Mouse (Mus musculus): ENCODE results near the gene Grik4. TPM values are rescaled to one million over a fixed set of nuclear protein-coding genes. Genes with fewer than 3 reads are reported as not detected.

Grik4 gene
- polyA plus RNA-seq, 1 experiment = 0.35 TPM

DNA sequence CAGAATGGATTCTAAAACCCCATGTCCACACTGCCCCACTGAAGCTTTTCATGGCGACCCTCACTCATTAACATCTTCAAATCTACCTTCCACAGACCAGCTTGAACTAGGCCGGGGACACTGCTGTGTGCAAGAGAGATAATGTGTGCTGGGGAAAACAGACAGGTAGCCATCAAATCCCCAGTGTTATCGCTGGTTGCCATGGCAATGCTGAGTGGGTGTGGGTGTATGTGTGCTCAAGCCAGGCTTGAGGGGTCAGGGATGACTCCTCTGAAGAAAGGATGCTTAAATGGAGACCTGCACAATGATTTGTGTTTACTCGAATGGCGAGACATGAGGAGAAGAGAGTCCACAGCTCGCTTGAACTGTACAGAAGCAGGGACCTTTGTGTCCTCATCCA, 112.7 kb downstream of the Grik4 start:
- Histone ChIP-seq H3K4me3 (ENCODE audit: low read depth, low read length) (no peak overlapping the region), H3K27me3 (ENCODE audit: control insufficient read depth, insufficient read depth, low read length) (no peaks in the 10 kb centered on the region), H3K4me1 (ENCODE audit: control insufficient read depth, insufficient read depth, insufficient read length, low read length) (no peaks in the 10 kb centered on the region), H3K36me3 (ENCODE audit: control insufficient read depth, insufficient read depth, low read length) (no peaks in the 10 kb centered on the region), H3K27ac (ENCODE audit: insufficient read depth, low read depth, low read length) (no peak overlapping the region)
- 69% methylated on average over 6 of the region's 6 CpGs for WGBS
- no peak for TF ChIP-seq CTCF (IDR thresholded peaks at IDR 0.05; ENCODE audit: extremely low read depth, insufficient read length, insufficient replicate concordance, low read depth, low read length)
- TF ChIP-seq POLR2A (IDR thresholded peaks at IDR 0.05; ENCODE audit: low read depth, low read length) = no peak

DNA sequence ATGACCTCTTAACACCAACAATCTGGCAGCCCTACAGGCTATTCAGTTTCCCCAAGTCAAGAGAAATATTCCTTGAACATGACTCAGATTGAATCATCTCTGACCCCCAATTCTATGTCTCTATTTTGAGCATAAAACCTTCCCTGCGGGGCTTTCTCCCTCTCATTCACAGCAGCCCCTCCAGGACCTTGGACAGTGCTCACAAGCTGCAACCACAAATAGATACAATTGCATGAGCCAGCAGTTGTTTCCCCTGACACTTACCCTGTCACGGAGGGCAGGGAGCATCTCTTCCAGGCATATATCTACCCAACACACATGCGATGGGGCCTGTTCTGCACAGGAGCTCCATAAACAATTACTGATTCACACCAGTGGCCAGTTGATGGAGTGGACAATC, 125.0 kb downstream of the Grik4 start:
- Histone ChIP-seq H3K36me3 (ENCODE audit: control insufficient read depth, insufficient read depth, low read length) (no peaks in the 10 kb centered on the region), H3K4me1 (ENCODE audit: control insufficient read depth, insufficient read depth, insufficient read length, low read length) (no peaks in the 10 kb centered on the region), H3K4me3 (ENCODE audit: low read depth, low read length) (no peak overlapping the region), H3K27ac (ENCODE audit: insufficient read depth, low read depth, low read length) (no peak overlapping the region), H3K27me3 (ENCODE audit: control insufficient read depth, insufficient read depth, low read length) (no peaks in the 10 kb centered on the region)
- TF ChIP-seq POLR2A (IDR thresholded peaks at IDR 0.05; ENCODE audit: low read depth, low read length) = no peak
- TF ChIP-seq CTCF (IDR thresholded peaks at IDR 0.05; ENCODE audit: extremely low read depth, insufficient read length, insufficient replicate concordance, low read depth, low read length) = no peak
- 67% methylated on average over 3 of the region's 3 CpGs for WGBS

DNA sequence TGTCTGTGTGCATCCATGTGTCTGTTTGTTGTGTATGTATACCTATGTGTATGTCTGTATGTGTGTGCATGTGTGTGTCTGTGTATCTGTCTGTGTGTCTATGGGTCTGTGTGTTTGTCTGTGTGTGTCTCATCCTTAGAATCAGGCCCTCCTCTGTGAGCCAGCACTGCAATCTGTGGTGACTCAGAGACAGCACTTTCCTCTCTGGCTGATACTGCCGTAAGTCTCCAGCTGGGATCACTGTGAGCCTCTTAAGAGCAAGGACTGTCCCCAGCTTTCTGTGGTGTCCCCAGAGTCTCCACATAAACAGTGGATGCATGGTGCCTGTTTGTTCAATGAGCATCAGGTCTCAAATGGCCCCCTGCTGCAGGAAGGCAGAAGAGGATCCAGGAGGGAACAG, 127.5 kb downstream of the Grik4 start:
- Histone ChIP-seq H3K4me3 (ENCODE audit: low read depth, low read length) (no peak overlapping the region), H3K36me3 (ENCODE audit: control insufficient read depth, insufficient read depth, low read length) (no peaks in the 10 kb centered on the region), H3K4me1 (ENCODE audit: control insufficient read depth, insufficient read depth, insufficient read length, low read length) (no peaks in the 10 kb centered on the region), H3K27me3 (ENCODE audit: control insufficient read depth, insufficient read depth, low read length) (no peaks in the 10 kb centered on the region), H3K27ac (ENCODE audit: insufficient read depth, low read depth, low read length) (no peak overlapping the region)
- 68% methylated on average over 1 of the region's 1 CpGs for WGBS
- TF ChIP-seq POLR2A (IDR thresholded peaks at IDR 0.05; ENCODE audit: low read depth, low read length) = no peak
- TF ChIP-seq CTCF (IDR thresholded peaks at IDR 0.05; ENCODE audit: extremely low read depth, insufficient read length, insufficient replicate concordance, low read depth, low read length) = no peak

DNA sequence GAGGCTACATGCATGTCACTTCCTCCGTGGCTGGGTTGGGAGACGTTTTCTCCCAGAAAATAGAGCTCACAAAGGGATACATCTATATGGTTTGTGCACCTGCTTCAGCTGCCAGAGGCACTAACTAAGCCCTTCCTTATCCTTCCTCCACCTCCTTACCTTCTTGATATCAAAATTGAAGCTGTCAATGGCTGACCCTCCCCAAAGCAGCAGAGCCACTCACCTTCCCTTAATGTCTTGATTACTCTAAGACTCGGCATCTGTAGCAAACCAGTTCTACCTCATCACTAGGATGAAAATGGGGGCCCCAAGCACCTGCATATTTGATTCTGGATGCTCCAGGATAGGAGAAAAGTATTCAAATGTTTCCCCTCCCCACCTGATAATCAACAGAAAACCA, 135.1 kb downstream of the Grik4 start:
- no peak for TF ChIP-seq CTCF (IDR thresholded peaks at IDR 0.05; ENCODE audit: extremely low read depth, insufficient read length, insufficient replicate concordance, low read depth, low read length)
- TF ChIP-seq POLR2A (IDR thresholded peaks at IDR 0.05; ENCODE audit: low read depth, low read length) = no peak
- Histone ChIP-seq H3K4me1 (ENCODE audit: control insufficient read depth, insufficient read depth, insufficient read length, low read length) (no peaks in the 10 kb centered on the region), H3K4me3 (ENCODE audit: low read depth, low read length) (no peak overlapping the region), H3K36me3 (ENCODE audit: control insufficient read depth, insufficient read depth, low read length) (no peaks in the 10 kb centered on the region), H3K27me3 (ENCODE audit: control insufficient read depth, insufficient read depth, low read length) (no peaks in the 10 kb centered on the region), H3K27ac (ENCODE audit: insufficient read depth, low read depth, low read length) (no peak overlapping the region)
- WGBS = 76% methylated on average over 3 of the region's 3 CpGs

DNA sequence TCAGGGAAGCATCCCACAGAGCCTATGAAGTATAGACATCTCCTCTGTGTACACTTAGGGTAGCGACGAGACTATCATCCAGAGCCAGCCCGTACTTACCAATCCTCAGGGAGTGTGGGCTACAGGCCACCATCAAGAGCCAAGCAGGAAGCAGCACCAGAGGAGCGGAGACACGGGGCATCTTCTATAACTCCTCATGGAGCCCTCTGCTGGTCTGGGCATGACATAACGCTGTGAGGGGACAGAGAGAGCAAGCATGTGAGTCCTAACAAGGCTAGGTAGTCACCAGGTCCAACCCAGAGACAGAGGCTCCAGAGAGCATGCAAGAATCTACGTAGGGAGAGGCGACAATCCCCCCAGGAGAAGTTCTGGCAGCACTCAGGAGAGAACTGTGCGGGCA, 135.9 kb downstream of the Grik4 start:
- H3K4me1 ChIP-seq (ENCODE audit: control insufficient read depth, insufficient read depth, insufficient read length, low read length) = no peaks in the 10 kb centered on the region
- no peaks in the 10 kb centered on the region for H3K36me3 ChIP-seq (ENCODE audit: control insufficient read depth, insufficient read depth, low read length)
- no peak overlapping the region for H3K4me3 ChIP-seq (ENCODE audit: low read depth, low read length)
- 69% methylated on average over 9 of the region's 9 CpGs for WGBS
- peak; percentile 53; the same call in 1 of the 2 replicates for TF ChIP-seq CTCF (IDR thresholded peaks at IDR 0.05; ENCODE audit: extremely low read depth, insufficient read length, insufficient replicate concordance, low read depth, low read length)
- TF ChIP-seq POLR2A (IDR thresholded peaks at IDR 0.05; ENCODE audit: low read depth, low read length) = no peak
- no peaks in the 10 kb centered on the region for H3K27me3 ChIP-seq (ENCODE audit: control insufficient read depth, insufficient read depth, low read length)
- no peak overlapping the region for H3K27ac ChIP-seq (ENCODE audit: insufficient read depth, low read depth, low read length)

DNA sequence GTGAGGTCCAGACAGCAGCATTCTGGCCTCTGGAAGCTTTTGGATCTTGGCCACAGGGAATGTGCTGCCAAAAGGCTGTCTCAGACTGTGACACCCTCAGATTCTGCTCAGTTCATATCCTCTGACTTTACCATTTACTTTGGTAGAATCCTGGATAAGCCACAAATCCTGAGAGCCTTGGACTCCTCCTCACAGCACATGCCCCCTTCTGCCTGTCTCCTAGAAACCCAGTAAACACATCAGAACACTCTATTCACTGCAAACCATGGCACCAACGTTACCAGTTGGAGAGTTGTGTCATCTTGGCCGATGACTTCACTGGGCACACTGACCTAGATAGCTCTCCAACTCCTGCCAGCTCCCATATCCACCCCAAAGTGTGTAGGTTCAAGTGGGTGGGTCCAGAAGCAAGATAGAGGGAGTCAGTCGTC, 141.2 kb downstream of the Grik4 start:
- TF ChIP-seq CTCF (IDR thresholded peaks at IDR 0.05; ENCODE audit: extremely low read depth, insufficient read length, insufficient replicate concordance, low read depth, low read length) (no peak), POLR2A (IDR thresholded peaks at IDR 0.05; ENCODE audit: low read depth, low read length) (no peak)
- H3K4me1 ChIP-seq (ENCODE audit: control insufficient read depth, insufficient read depth, insufficient read length, low read length) = no peaks in the 10 kb centered on the region
- no peaks in the 10 kb centered on the region for H3K36me3 ChIP-seq (ENCODE audit: control insufficient read depth, insufficient read depth, low read length)
- WGBS = 37% methylated on average over 3 of the region's 3 CpGs
- no peak overlapping the region for H3K4me3 ChIP-seq (ENCODE audit: low read depth, low read length)
- H3K27ac ChIP-seq (ENCODE audit: insufficient read depth, low read depth, low read length) = no peak overlapping the region
- H3K27me3 ChIP-seq (ENCODE audit: control insufficient read depth, insufficient read depth, low read length) = no peaks in the 10 kb centered on the region

DNA sequence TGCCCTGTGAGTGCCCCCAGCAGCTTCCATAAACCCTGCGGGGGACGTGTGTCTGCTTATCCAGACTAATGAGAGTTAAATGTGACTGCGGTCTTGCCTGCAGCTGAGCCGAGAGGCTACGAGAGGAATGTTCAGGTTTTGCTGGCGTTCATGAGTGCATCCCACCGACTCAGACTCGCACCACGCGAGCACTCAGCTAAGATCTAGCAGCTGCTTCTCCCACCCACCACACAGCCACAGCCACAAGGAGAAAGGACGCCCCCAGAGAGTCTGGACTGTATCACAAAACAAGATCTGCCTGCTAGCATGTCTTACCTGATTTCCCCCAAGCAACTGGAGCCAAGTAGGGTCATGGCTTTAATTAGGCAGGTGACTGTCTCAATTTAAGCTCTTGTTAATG, 142.4 kb downstream of the Grik4 start:
- WGBS = 91% methylated on average over 11 of the region's 11 CpGs
- H3K27ac ChIP-seq (ENCODE audit: insufficient read depth, low read depth, low read length) = no peak overlapping the region
- no peaks in the 10 kb centered on the region; the same call in 1 of the 2 replicates for H3K4me1 ChIP-seq (ENCODE audit: control insufficient read depth, insufficient read depth, insufficient read length, low read length)
- no peak overlapping the region for H3K4me3 ChIP-seq (ENCODE audit: low read depth, low read length)
- no peaks in the 10 kb centered on the region for H3K36me3 ChIP-seq (ENCODE audit: control insufficient read depth, insufficient read depth, low read length)
- TF ChIP-seq POLR2A (IDR thresholded peaks at IDR 0.05; ENCODE audit: low read depth, low read length) (no peak), CTCF (IDR thresholded peaks at IDR 0.05; ENCODE audit: extremely low read depth, insufficient read length, insufficient replicate concordance, low read depth, low read length) (no peak)
- H3K27me3 ChIP-seq (ENCODE audit: control insufficient read depth, insufficient read depth, low read length) = no peaks in the 10 kb centered on the region

DNA sequence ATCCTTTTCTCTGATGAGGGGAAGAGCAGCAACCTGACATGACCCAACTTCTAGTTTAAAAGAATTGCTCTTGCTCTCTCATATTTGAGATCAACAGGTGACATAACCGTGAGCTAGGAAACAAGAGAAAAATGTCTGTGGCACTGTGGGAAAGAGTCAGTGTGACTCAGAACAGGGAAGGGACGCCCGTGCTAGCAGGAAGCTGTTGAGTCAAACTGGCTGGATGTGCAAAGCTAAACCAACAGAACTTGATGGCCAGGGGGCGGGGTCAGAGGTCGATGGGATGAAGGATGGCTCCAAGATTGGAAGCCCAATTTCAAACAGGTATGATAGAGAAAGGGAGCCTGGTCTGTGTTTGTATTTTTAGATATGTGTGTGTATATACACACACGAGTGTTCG, 144.2 kb downstream of the Grik4 start:
- 59% methylated on average over 7 of the region's 7 CpGs for WGBS
- H3K4me1 ChIP-seq (ENCODE audit: control insufficient read depth, insufficient read depth, insufficient read length, low read length) = no peaks in the 10 kb centered on the region; the same call in 1 of the 2 replicates
- TF ChIP-seq POLR2A (IDR thresholded peaks at IDR 0.05; ENCODE audit: low read depth, low read length) (no peak), CTCF (IDR thresholded peaks at IDR 0.05; ENCODE audit: extremely low read depth, insufficient read length, insufficient replicate concordance, low read depth, low read length) (no peak)
- no peaks in the 10 kb centered on the region for H3K36me3 ChIP-seq (ENCODE audit: control insufficient read depth, insufficient read depth, low read length)
- no peak overlapping the region for H3K27ac ChIP-seq (ENCODE audit: insufficient read depth, low read depth, low read length)
- H3K27me3 ChIP-seq (ENCODE audit: control insufficient read depth, insufficient read depth, low read length) = no peaks in the 10 kb centered on the region
- no peak overlapping the region for H3K4me3 ChIP-seq (ENCODE audit: low read depth, low read length)
